ENCODE assay signal across 16 mouse cellular contexts in the genomic region with DNA sequence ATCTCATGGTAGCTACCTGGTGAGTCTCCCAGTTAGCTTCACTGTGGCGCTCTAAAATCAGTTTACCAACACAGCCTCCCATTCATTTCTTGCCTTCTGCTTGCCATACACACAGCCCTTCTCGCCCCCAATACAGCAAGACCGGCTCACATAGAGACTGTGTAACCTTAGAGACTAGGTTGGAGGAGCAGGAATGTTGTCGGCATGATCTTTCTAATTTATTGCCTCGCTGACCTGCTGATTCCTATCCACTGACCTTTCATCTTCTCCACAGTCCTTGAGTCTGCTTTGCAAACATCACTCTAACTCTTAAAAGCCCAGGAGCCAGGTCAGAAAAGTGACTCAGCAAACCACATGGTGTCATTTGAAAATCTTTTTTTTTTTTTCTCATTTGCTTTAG. TPM values are rescaled to one million over a fixed set of nuclear protein-coding genes. Genes with fewer than 3 reads are reported as not detected.
"Had no signal": no experiment of that assay in that cellular context is flagged by ENCODE, and none has a peak within 500 bp of the region (broad histone marks: within the 10 kb centered on the region; RNA-seq: fewer than 3 reads in every experiment).

No protein-coding gene starts in this region.

- H3K36me3 ChIP-seq: limb, embryonic 15.5 days; liver, embryonic 12.5 days; neural tube, embryonic 13.5 days had no signal

- H3K4me1 ChIP-seq: liver, embryonic 12.5 days had no signal

- H3K9ac ChIP-seq: limb, embryonic 15.5 days; liver, embryonic 12.5 days; lung, embryonic 14.5 days; neural tube, embryonic 13.5 days had no signal

- H3K4me3 ChIP-seq: limb, embryonic 15.5 days; liver, embryonic 12.5 days; megakaryocyte, embryonic 14.5 days; myocyte; neural tube, embryonic 13.5 days had no signal

- H3K9me3 ChIP-seq: limb, embryonic 15.5 days; liver, embryonic 12.5 days; megakaryocyte, embryonic 14.5 days; neural tube, embryonic 13.5 days had no signal

- ATAC-seq: liver, embryonic 12.5 days had no signal

- DNase-seq: kidney, adult 9 months; kidney, postnatal 36 days; layer of hippocampus, adult 9-11 months; layer of hippocampus, postnatal 36 days; lung, embryonic 14.5 days; lung, postnatal 14 days; midbrain, embryonic 14.5 days; retina, postnatal 1 day; thymus, postnatal 4 days had no signal

- H3K4me2 ChIP-seq: limb, embryonic 15.5 days; liver, embryonic 12.5 days; lung, embryonic 14.5 days had no signal

- H3K27ac ChIP-seq: kidney, postnatal 0 days; limb, embryonic 15.5 days; liver, embryonic 12.5 days; macrophage; neural tube, embryonic 13.5 days had no signal

RNA-seq across cellular contexts. Expression of a gene that starts 4.6 kb away (rescaled TPM):
- polyA plus RNA-seq: macrophage had no signal
